In genomic region chr2:151984019-151984418, GRCm38 (mm10) we compare ENCODE assay signal across 1 mouse cellular context.
TF ChIP-seq lines count a peak whose summit lies in the region.

No protein-coding gene starts in this region.

TF ChIP-seq in CH12.LX, 34 proteins besides CTCF, POLR2A, EP300 and RAD21 (continued from another document):
- TF ChIP-seq E2F4 (IDR thresholded peaks at IDR 0.05; ENCODE audit: insufficient replicate concordance, low read depth, low read length) (no peak), MAFK (IDR thresholded peaks at IDR 0.05; ENCODE audit: insufficient replicate concordance, low read length) (no peak), ZMIZ1 (IDR thresholded peaks at IDR 0.05; ENCODE audit: low read depth, low read length) (no peak), RCOR1 (conservative IDR thresholded peaks at IDR 0.05; ENCODE audit: low read depth, low read length) (no peak), JUN (IDR thresholded peaks at IDR 0.05; ENCODE audit: insufficient read depth, low read depth, low read length) (no peak), NELFE (IDR thresholded peaks at IDR 0.05; ENCODE audit: low read depth, low read length) (no peak), MAX (IDR thresholded peaks at IDR 0.05; ENCODE audit: low read length) (0 out of 2 replicates have a peak, but pooled peaks have one; percentile 52)
